Mouse (Mus musculus): ENCODE results near the gene 1600014C10Rik.

Gene 1600014C10Rik

GRCm38 (mm10) chr7:38215697-38216096, 32.7 kb downstream of the 1600014C10Rik start:
- DNase-seq (ENCODE audit: low spot score): no peak

GRCm38 (mm10) chr7:38217417-38218171, 34.6 kb downstream of the 1600014C10Rik start:
- DNase-seq (ENCODE audit: low spot score): peak; percentile 96

- no peak for DNase-seq (ENCODE audit: low spot score)
Measured at GRCm38 (mm10) chr7:38218631-38219367, 35.8 kb downstream of the 1600014C10Rik start.

- DNase-seq (ENCODE audit: low spot score): no peak
Measured at GRCm38 (mm10) chr7:38219526-38219925, 36.5 kb downstream of the 1600014C10Rik start.

- DNase-seq (ENCODE audit: low spot score): no peak
Measured at GRCm38 (mm10) chr7:38220866-38221265, 37.8 kb downstream of the 1600014C10Rik start.

GRCm38 (mm10) chr7:38224577-38225369, 41.8 kb downstream of the 1600014C10Rik start:
- peak; percentile 67 for DNase-seq (ENCODE audit: low spot score)

- DNase-seq (ENCODE audit: low spot score): no peak
Measured at GRCm38 (mm10) chr7:38226226-38226625, 43.2 kb downstream of the 1600014C10Rik start.

GRCm38 (mm10) chr7:38227181-38227899, 44.3 kb downstream of the 1600014C10Rik start:
- peak; percentile 89 for DNase-seq (ENCODE audit: low spot score)

- DNase-seq (ENCODE audit: low spot score): peak; percentile 92
Measured at GRCm38 (mm10) chr7:38227900-38228298, 44.9 kb downstream of the 1600014C10Rik start, which contains the start of gene Plekhf1. TSS of gene Plekhf1 (minus strand) at chr7:38228016.

GRCm38 (mm10) chr7:38228329-38228728, 45.3 kb downstream of the 1600014C10Rik start:
- no peak for DNase-seq (ENCODE audit: low spot score)

- DNase-seq (ENCODE audit: low spot score): no peak
Measured at GRCm38 (mm10) chr7:38230285-38230684, 47.3 kb downstream of the 1600014C10Rik start.

GRCm38 (mm10) chr7:38236400-38237105, 53.5 kb downstream of the 1600014C10Rik start:
- peak; percentile 35 for DNase-seq (ENCODE audit: low spot score)

- DNase-seq (ENCODE audit: low spot score): no peak
Measured at GRCm38 (mm10) chr7:38237140-38237539, 54.1 kb downstream of the 1600014C10Rik start.

GRCm38 (mm10) chr7:38242417-38242816, 59.4 kb downstream of the 1600014C10Rik start:
- no peak for DNase-seq (ENCODE audit: low spot score)
